21 mouse cellular contexts compared by ENCODE assay signal in genomic region chr16:35764941-35765340, GRCm38 (mm10). TPM values are rescaled to one million over a fixed set of nuclear protein-coding genes. Genes with fewer than 3 reads are reported as not detected.
DNase-seq lines count a peak whose midpoint lies in the region; ATAC-seq and TF ChIP-seq lines count a peak whose summit lies in the region.
"Had no signal": no experiment of that assay in that cellular context is flagged by ENCODE, and none has a peak within 500 bp of the region (broad histone marks: within the 10 kb centered on the region; RNA-seq: fewer than 3 reads in every experiment).

No protein-coding gene starts in this region.

- peak overlapping the region; percentile 47; the same call in 1 of the 2 replicates for H3K4me3 ChIP-seq in G1E (ENCODE audit: low read depth, low read length)
- no peak overlapping the region for H3K4me3 ChIP-seq in liver, embryonic 12.5 days
- no peak overlapping the region for H3K4me3 ChIP-seq in cerebellum, adult 2 months (replicated peaks; ENCODE audit: insufficient read depth, low read depth, low read length)
- H3K4me3 ChIP-seq: embryonic facial prominence, embryonic 10.5 days; limb, embryonic 15.5 days; megakaryocyte, embryonic 14.5 days had no signal

- DNase-seq in kidney, postnatal 10 days = peak; percentile 10
- no peak for DNase-seq in kidney, adult 8-10 months
- no peak for DNase-seq in G1E (ENCODE audit: low spot score)
- DNase-seq in naive thymus-derived CD4-positive, alpha-beta T cell, adult 2 months (ENCODE audit: low read depth) = peak; percentile 49
- DNase-seq in adrenal gland, postnatal 25 days = no peak
- no peak for DNase-seq in adrenal gland, postnatal 4 days (ENCODE audit: low spot score in 2 of 2)
- no peak for DNase-seq in cerebellum, adult 2 months
- DNase-seq: adrenal gland, adult 8-10 months; cerebellum, adult 18-20 months; gastrocnemius, postnatal 14 days; heart, postnatal 4 days; midbrain, embryonic 14.5 days; spleen, adult 18-20 months had no signal

- ATAC-seq in G1E (ENCODE audit: extremely low read depth, insufficient number of reproducible peaks, low FRiP score, poor library complexity, severe bottlenecking) = no peak
- ATAC-seq in liver, embryonic 12.5 days = no peak
- ATAC-seq: hindbrain, postnatal 0 days; lung, postnatal 0 days; Patski had no signal

- TF ChIP-seq CTCF in G1E (IDR thresholded peaks at IDR 0.05; ENCODE audit: low read depth, low read length) = no peak
- TF ChIP-seq CTCF in cerebellum, adult 2 months (IDR thresholded peaks at IDR 0.05; ENCODE audit: borderline replicate concordance, insufficient read depth, low read depth, low read length) = no peak

- 0 out of 2 replicates have a peak overlapping the region, but pooled peaks have one; percentile 8 for H3K9ac ChIP-seq in liver, embryonic 12.5 days
- H3K9ac ChIP-seq: limb, embryonic 15.5 days had no signal

- no peaks in the 10 kb centered on the region for H3K9me3 ChIP-seq in G1E (replicated peaks)
- no peaks in the 10 kb centered on the region for H3K9me3 ChIP-seq in liver, embryonic 12.5 days (replicated peaks)
- H3K9me3 ChIP-seq: limb, embryonic 15.5 days had no signal

- no peak for TF ChIP-seq POLR2A in cerebellum, adult 2 months (IDR thresholded peaks at IDR 0.05; ENCODE audit: borderline replicate concordance, insufficient read depth, low read length)

- H3K4me1 ChIP-seq in G1E (ENCODE audit: insufficient read depth, low read depth, low read length) = peaks cover 81% of the 10 kb centered on the region
- H3K4me1 ChIP-seq in liver, embryonic 12.5 days = peaks cover 77% of the 10 kb centered on the region
- peaks cover 3% of the 10 kb centered on the region for H3K4me1 ChIP-seq in cerebellum, adult 2 months (ENCODE audit: control insufficient read depth, insufficient read depth, low read length)

- peaks cover 3% of the 10 kb centered on the region for H3K36me3 ChIP-seq in G1E (replicated peaks)
- no peaks in the 10 kb centered on the region for H3K36me3 ChIP-seq in liver, embryonic 12.5 days
- H3K36me3 ChIP-seq: embryonic facial prominence, embryonic 10.5 days; limb, embryonic 15.5 days had no signal

- H3K27me3 ChIP-seq in G1E (ENCODE audit: insufficient read depth, low read length) = no peaks in the 10 kb centered on the region
- H3K27me3 ChIP-seq in liver, embryonic 12.5 days (replicated peaks) = no peaks in the 10 kb centered on the region
- H3K27me3 ChIP-seq in cerebellum, adult 2 months (ENCODE audit: control insufficient read depth, insufficient read depth, low read length) = no peaks in the 10 kb centered on the region
- H3K27me3 ChIP-seq: limb, embryonic 15.5 days; Patski had no signal

- peak overlapping the region; percentile 87 for H3K27ac ChIP-seq in liver, embryonic 12.5 days
- no peak overlapping the region for H3K27ac ChIP-seq in cerebellum, adult 2 months (ENCODE audit: insufficient read depth, low read length)
- H3K27ac ChIP-seq: embryonic facial prominence, embryonic 10.5 days; hindbrain, postnatal 0 days; kidney, postnatal 0 days; limb, embryonic 15.5 days had no signal

- WGBS in liver, embryonic 12.5 days (ENCODE audit: insufficient replicate concordance) = 38% methylated on average over 1 of the region's 1 CpGs
- 91% methylated on average over 1 of the region's 1 CpGs for WGBS in cerebellum, adult 2 months

- H3K4me2 ChIP-seq in liver, embryonic 12.5 days = peak overlapping the region; percentile 54
- H3K4me2 ChIP-seq: limb, embryonic 15.5 days had no signal

RNA-seq across cellular contexts. Expression of gene Dirc2, which starts 4.2 kb away (rescaled TPM):
- total RNA-seq in G1E (2014; fragmentation: Nextera tagmentation) (18.6 and 23.5 TPM in 2 replicates), G1E (2017) (13.8 and 14.2 TPM in 2 replicates)
- polyA plus RNA-seq in G1E (2012) = 1.9 and 3.3 TPM in 2 replicates
- 7.1 and 7.8 TPM in 2 replicates for polyA plus RNA-seq in liver, embryonic 12.5 days (2016; fragmentation: Nextera tagmentation; extraction: Ambion mirVana)
- total RNA-seq in adrenal gland, postnatal 25 days (2021) = 28.1 and 34.0 TPM in 2 replicates
- total RNA-seq in adrenal gland, postnatal 4 days (2021) = 10 to 100 TPM; 30.6 to 33.0 TPM
- 56.8 and 57.3 TPM in 2 replicates for polyA plus RNA-seq in cerebellum, adult 2 months (2012; rRNA removed)

RNA-seq across cellular contexts. Expression of gene Hspbap1, which starts 5.2 kb away (rescaled TPM):
- 17.9 and 18.3 TPM in 2 replicates for total RNA-seq in G1E (2014; fragmentation: Nextera tagmentation)
- total RNA-seq in G1E (2017) = 17.5 and 18.1 TPM in 2 replicates
- 29.5 and 31.9 TPM in 2 replicates for polyA plus RNA-seq in G1E (2012)
- polyA plus RNA-seq in liver, embryonic 12.5 days (2016; fragmentation: Nextera tagmentation; extraction: Ambion mirVana) = 22.4 and 23.0 TPM in 2 replicates
- total RNA-seq in adrenal gland, postnatal 25 days (2021) = 5.2 and 8.0 TPM in 2 replicates
- 1 to 10 TPM; 5.4 to 5.6 TPM for total RNA-seq in adrenal gland, postnatal 4 days (2021)
- polyA plus RNA-seq in cerebellum, adult 2 months (2012; rRNA removed) = 5.7 and 6.1 TPM in 2 replicates

Comparison
In these comparisons a context has a peak if more than half of its experiments do, and no peak if none do; other contexts are left out.
1. DNase-seq: peak in kidney, postnatal 10 days (single experiment) and naive thymus-derived CD4-positive, alpha-beta T cell, adult 2 months (single experiment); none in kidney, adult 8-10 months (0 of 2), G1E (single experiment), adrenal gland, postnatal 25 days (single experiment), adrenal gland, postnatal 4 days (0 of 2) and cerebellum, adult 2 months (0 of 2).